Mouse (Mus musculus): ENCODE data around the gene Pdcd11.

GRCm38 (mm10) chr19:47057684-47058083 lies 32.9 kb upstream of the Pdcd11 start:
- TF ChIP-seq POLR2A (IDR thresholded peaks at IDR 0.05; ENCODE audit: extremely low read depth, insufficient read depth, low read length) (no peak), CTCF (IDR thresholded peaks at IDR 0.05; ENCODE audit: extremely low read depth, insufficient read depth, low read length) (no peak)
